Mouse (Mus musculus) naive thymus-derived CD4-positive, alpha-beta T cell, adult 5 months (primary cell): ENCODE measurements around the gene Ddx17. TPM values are rescaled to one million over a fixed set of nuclear protein-coding genes. Genes with fewer than 3 reads are reported as not detected.

Source experiments
- polyA plus RNA-seq: library from polyadenylated mRNA; unstranded; fragments of 100-300 nt; shearing (Covaris generic); gene quantifications from one replicate; pipeline ENCODE4 v1.2.1, GENCODE M21; 2017

Ddx17 gene
- 22.4 TPM for polyA plus RNA-seq

GRCm38 (mm10) chr15:79546410-79547288 is at the start of gene Ddx17:
Gene Ddx17 (minus strand): TSS chr15:79546741.

GRCm38 (mm10) chr15:79516171-79517096 is 30.1 kb downstream of the Ddx17 start, which contains the start of gene Kdelr3:
Gene Kdelr3 (plus strand): TSS chr15:79516411.

GRCm38 (mm10) chr15:79504707-79505452 is 41.7 kb downstream of the Ddx17 start, which contains the start of gene Kcnj4:
Gene Kcnj4 (minus strand): TSS chr15:79505241.

Other genes starting within 250 kb of the Ddx17 start
- gene Pla2g6, start 218.4 kb downstream of the Ddx17 start, polyA plus RNA-seq, result 7.2 TPM
- gene Maff, start 200.1 kb downstream of the Ddx17 start, polyA plus RNA-seq, result 31.6 TPM
- 47.5 TPM for gene Tmem184b, start 143.2 kb downstream of the Ddx17 start, polyA plus RNA-seq
- gene Csnk1e, start 91.2 kb downstream of the Ddx17 start, polyA plus RNA-seq, result 105 TPM
- not detected for gene Kcnj4, start 41.5 kb downstream of the Ddx17 start, polyA plus RNA-seq
- gene Kdelr3, start 30.3 kb downstream of the Ddx17 start, polyA plus RNA-seq, result not detected
- not detected for gene Dmc1, start 58.4 kb upstream of the Ddx17 start, polyA plus RNA-seq
- not detected for gene Fam227a, start 112.2 kb upstream of the Ddx17 start, polyA plus RNA-seq
- 3.0 TPM for gene Cby1, start 112.5 kb upstream of the Ddx17 start, polyA plus RNA-seq
- gene Tomm22, start 124.1 kb upstream of the Ddx17 start, polyA plus RNA-seq, result 180 TPM
- gene Josd1, start 141.2 kb upstream of the Ddx17 start, polyA plus RNA-seq, result 54.7 TPM
- gene Gtpbp1, start 144.1 kb upstream of the Ddx17 start, polyA plus RNA-seq, result 141 TPM
- 76.2 TPM for gene Sun2, start 195.8 kb upstream of the Ddx17 start, polyA plus RNA-seq
- 5.6 TPM for gene Dnal4, start 231.1 kb upstream of the Ddx17 start, polyA plus RNA-seq